Mouse (Mus musculus): ENCODE measurements around the gene Cck.
"Not testable (repeated sequence)": the region's sequence is repeated elsewhere in the genome, so short reads cannot be mapped to it uniquely, and the experiment has no call there.

Gene Cck

GRCm38 (mm10) chr9:121459950-121460349, 35.5 kb downstream of the Cck start:
- no peak for DNase-seq (ENCODE audit: low spot score)

- DNase-seq (ENCODE audit: low spot score): peak; percentile 47
These were observed 37.0 kb downstream of the Cck start for GRCm38 (mm10) chr9:121458466-121458865.

- DNase-seq (ENCODE audit: low spot score): no peak
These were observed 38.6 kb downstream of the Cck start for GRCm38 (mm10) chr9:121456739-121457515.

DNA sequence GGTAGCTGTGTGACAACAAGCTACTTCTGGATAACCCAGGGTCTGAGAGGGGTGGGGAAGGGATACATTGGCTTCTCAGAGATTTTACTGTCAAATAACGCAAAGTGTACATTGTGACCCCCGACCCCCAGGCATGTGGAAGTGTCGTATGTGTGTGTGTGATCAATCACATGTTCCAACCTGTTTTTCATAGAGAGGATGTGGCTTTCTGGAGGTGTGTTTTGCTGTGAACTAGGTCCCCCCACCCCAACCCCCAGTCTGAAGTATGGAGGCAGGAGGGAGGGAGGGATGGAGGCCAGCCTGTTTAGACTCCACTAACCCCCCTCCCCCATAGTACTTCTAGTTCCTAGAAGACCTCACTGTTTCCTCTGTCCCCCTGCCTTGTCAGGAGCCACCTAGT, 40.6 kb downstream of the Cck start:
- DNase-seq (ENCODE audit: low spot score): no peak

DNA sequence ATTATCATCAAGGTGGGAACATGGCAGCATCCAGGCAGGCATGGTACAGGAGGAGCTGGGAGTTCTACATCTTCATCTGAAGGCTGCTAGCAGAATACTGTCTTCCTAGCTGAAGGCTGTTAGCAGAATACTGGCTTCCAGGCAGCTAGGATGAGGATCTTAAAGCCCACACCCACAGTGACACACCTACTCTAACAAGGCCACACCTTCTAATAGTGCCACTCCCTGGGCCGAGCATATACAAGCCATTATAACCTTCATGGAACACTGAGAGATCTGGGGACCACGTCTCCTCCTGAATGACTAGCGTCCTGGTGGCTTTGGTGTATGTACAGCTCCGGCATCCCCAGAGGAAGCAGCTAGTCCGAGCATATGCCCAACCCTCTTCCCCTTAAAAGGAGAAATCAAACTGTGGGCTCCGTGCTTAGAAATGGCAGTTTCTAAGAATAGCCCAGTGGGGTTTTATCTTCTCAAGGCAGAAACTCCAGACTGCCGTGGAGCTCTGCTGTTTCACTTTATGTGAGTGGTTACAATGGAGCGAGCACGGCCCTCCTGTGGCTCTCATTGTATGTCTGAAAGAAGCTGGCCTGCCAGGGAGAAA, 43.1 kb downstream of the Cck start:
- DNase-seq (ENCODE audit: low spot score): not testable (repeated sequence)

- no peak for DNase-seq (ENCODE audit: low spot score)
These were observed 49.1 kb downstream of the Cck start for GRCm38 (mm10) chr9:121446431-121446831.

DNA sequence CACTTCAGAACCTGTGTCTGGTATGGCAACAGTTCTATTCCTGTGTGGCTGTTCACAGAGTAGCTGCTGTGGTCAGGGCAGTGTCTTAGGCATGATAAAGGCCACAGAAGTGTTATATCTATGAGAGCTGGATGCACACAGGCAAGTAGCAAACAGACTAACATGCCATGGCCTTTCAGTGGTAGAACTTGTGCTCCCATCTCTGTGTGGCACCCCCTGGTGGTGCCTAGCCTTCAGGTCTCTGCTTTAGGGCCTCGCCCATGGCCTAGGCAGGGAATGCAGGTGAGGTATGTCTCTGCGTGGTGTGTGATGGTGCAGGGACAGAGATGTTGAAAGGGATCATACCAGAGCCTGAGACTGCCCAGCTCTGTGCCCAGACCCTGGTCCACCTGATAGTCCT, 50.1 kb downstream of the Cck start:
- no peak for DNase-seq (ENCODE audit: low spot score)

- no peak for DNase-seq (ENCODE audit: low spot score)
These were observed 51.2 kb downstream of the Cck start for GRCm38 (mm10) chr9:121444367-121444707.

DNA sequence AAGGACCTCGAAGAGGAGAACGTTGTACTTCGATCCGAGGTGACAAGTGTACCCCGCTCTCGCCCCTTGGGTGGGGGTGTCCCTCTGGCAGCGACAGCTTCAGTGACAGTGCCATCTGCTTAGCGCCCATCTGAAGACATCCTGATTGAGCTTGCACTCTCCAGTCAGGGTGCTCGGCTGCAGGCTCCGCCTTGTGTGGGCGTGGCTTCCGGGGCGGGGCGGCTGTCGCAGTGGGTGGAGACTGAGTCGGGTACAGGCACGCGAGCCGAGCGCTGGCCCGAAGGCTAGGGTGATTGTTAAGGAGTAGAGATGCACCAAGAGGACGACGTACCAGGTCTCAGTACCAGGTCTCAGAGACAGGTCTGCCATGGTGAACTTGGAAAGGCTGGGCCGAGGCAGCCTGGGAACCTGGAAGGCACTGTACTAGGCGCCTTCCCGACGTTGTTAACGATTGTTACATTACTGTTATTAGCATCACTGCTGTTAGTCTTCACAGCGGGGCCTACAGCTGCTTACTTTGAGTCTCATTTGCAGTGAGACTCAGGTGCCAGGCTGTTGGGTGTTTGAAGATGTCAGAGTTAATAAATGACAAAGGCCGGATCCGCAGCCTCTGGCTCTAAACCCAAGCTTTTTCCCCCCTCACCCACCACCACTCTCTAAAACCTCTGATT, 51.7 kb downstream of the Cck start:
- DNase-seq (ENCODE audit: low spot score): no peak

DNA sequence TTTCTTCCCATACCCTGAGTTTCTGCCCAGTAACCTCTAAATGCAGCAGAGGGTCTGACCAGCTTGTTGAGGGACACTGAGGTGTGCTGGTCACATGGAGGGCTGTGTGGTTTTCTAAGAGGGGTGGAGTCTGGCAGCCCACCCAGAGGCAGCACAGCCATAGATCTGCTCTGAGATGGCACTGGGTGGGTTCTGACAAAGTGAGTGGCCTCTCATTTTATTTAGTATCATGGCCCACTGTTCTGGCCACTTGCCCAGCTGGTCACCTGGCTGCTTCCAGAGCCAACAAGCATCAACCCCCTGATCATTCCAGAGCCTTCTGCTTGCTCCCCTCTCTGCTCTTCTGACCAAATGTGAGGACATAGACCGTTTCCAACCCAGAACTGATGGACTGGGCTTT, 53.3 kb downstream of the Cck start:
- no peak for DNase-seq (ENCODE audit: low spot score)
